Mouse (Mus musculus) lung, postnatal 4 days (tissue): Measurements from ENCODE around the gene Apopt1.

Experiments
- DNase-seq, 2 experiments: peaks; one replicate each; pipeline ENCODE4 v3.0.0; 2021

The Apopt1 gene

GRCm38 (mm10) chr12:111750739-111751138 lies 37.7 kb downstream of the Apopt1 start:
- DNase-seq = no peak

GRCm38 (mm10) chr12:111752491-111752890 lies 39.4 kb downstream of the Apopt1 start:
- no peak for DNase-seq

GRCm38 (mm10) chr12:111753347-111753746 lies 40.3 kb downstream of the Apopt1 start:
- peak in 1 of 2 experiments; percentile 46 for DNase-seq

GRCm38 (mm10) chr12:111754710-111755109 lies 41.6 kb downstream of the Apopt1 start:
- no peak for DNase-seq

- no peak for DNase-seq
Measured at GRCm38 (mm10) chr12:111755231-111755630, 42.2 kb downstream of the Apopt1 start.

- no peak for DNase-seq
Measured at GRCm38 (mm10) chr12:111756082-111756697, 43.1 kb downstream of the Apopt1 start.

GRCm38 (mm10) chr12:111756698-111757082 lies 43.6 kb downstream of the Apopt1 start:
- no peak for DNase-seq

GRCm38 (mm10) chr12:111757561-111758325 lies 44.7 kb downstream of the Apopt1 start:
- DNase-seq = no peak

- DNase-seq = peak; percentile 83 to 84
Measured at GRCm38 (mm10) chr12:111758381-111759175, 45.5 kb downstream of the Apopt1 start, which contains the start of gene Klc1. TSS of gene Klc1 (plus strand) at chr12:111758849.

GRCm38 (mm10) chr12:111759176-111760061 lies 46.4 kb downstream of the Apopt1 start:
- peak; percentile 80 to 86 for DNase-seq

- no peak for DNase-seq
Measured at GRCm38 (mm10) chr12:111760306-111760908, 47.3 kb downstream of the Apopt1 start.

- DNase-seq = no peak
Measured at GRCm38 (mm10) chr12:111762620-111763280, 49.7 kb downstream of the Apopt1 start.

- peak in 1 of 2 experiments; percentile 62 for DNase-seq
Measured at GRCm38 (mm10) chr12:111766313-111767236, 53.5 kb downstream of the Apopt1 start.

GRCm38 (mm10) chr12:111768322-111768928 lies 55.4 kb downstream of the Apopt1 start:
- no peak for DNase-seq

- DNase-seq = peak; percentile 78 to 83
Measured at GRCm38 (mm10) chr12:111769306-111769705, 56.2 kb downstream of the Apopt1 start.

- no peak for DNase-seq
Measured at GRCm38 (mm10) chr12:111769816-111770577, 56.9 kb downstream of the Apopt1 start.

- no peak for DNase-seq
Measured at GRCm38 (mm10) chr12:111770651-111771050, 57.6 kb downstream of the Apopt1 start.

- DNase-seq = no peak
Measured at GRCm38 (mm10) chr12:111774156-111774555, 61.1 kb downstream of the Apopt1 start.

- no peak for DNase-seq
Measured at GRCm38 (mm10) chr12:111774845-111775244, 61.8 kb downstream of the Apopt1 start.
